Mouse (Mus musculus) duodenum, adult 2 months (tissue): ENCODE results near the gene Slco1a4. TPM values are rescaled to one million over a fixed set of nuclear protein-coding genes. Genes with fewer than 3 reads are reported as not detected.

Experiments
- polyA plus RNA-seq: library from polyadenylated mRNA; depleted of rRNA; stranded (reverse); fragments of >200 nt; gene quantifications from 2 replicates; pipeline ENCODE4 v1.2.3, GENCODE M21; 2012; ENCODE audit warnings: low replicate concordance; rRNA removed

Gene Slco1a4
- polyA plus RNA-seq, result not detected in 2 replicates

GRCm38 (mm10) chr6:141856085-141856484 is at the start of gene Slco1a4:
Slco1a4 (minus strand) TSS chr6:141856199.

DNA sequence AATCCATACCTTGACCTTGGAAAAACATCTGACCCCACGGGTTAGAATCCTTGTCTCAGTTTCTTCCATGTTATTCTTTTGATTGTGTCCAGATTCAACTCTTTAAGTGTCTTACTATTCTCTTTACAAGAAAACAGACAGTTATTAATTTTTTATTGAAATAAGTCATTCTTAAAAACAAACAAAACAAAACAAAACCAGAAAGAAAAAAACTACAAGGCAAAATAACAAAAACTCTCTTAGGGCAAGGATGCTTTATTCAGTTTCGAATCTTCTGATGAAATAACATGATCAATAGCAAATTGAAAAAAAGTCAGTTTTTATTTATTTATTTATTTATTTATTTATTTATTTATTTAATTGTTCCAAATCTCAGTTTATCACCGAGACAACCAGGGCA is 82.3 kb downstream of the Slco1a4 start, which contains the start of gene Gm5724:
Gm5724 (minus strand) TSS at position 101 of the 400 bp plus-strand sequence.

Other genes with a start within 250 kb of the Slco1a4 start
- gene Slco1b2, start 226.7 kb downstream of the Slco1a4 start, polyA plus RNA-seq, result not detected in 2 replicates
- not detected in 2 replicates for gene Gm5724, start 82.4 kb downstream of the Slco1a4 start, polyA plus RNA-seq
- not detected in 2 replicates for gene Slco1a1, start 90.8 kb upstream of the Slco1a4 start, polyA plus RNA-seq
- not detected in 2 replicates for gene Gm6614, start 155.2 kb upstream of the Slco1a4 start, polyA plus RNA-seq